Mouse (Mus musculus) lung, adult 10 weeks (tissue): ENCODE measurements around the gene Olfr159. TPM values are rescaled to one million over a fixed set of nuclear protein-coding genes. Genes with fewer than 3 reads are reported as not detected.

Source experiments
- polyA plus RNA-seq: library from polyadenylated mRNA; stranded (reverse); fragments of 350-450 nt; fragmentation: Illumina TruSeq; extraction: RNeasy Lipid Tissue Mini Kit (QIAGEN cat#74804); gene quantifications from one replicate; pipeline ENCODE4 v1.2.3, GENCODE M21; 2014; ENCODE audit warnings: low read depth, low replicate concordance; ENCODE audit not compliant: insufficient read depth

Gene Olfr159
- not detected for polyA plus RNA-seq

DNA sequence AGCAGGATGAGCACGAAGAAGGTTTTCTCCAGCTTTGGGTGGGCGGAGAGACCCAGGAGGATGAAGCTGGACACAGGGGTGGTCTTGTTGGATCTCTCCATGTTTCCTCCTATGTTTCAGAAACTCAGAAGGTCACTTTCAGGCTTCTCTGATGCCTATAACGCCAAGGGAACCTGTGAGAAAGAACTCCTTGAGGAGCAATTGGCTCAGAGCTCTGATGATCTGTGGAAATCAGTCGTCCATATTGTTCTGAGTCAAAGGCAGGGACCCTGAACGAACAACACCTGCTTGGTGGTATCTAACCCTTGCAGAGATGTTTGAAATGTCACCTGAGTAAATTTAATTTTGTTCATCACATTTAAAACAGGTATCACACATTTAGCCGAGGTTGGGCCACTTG is at the start of gene Olfr159:
Gene Olfr159, minus strand, starts transcription at position 101 of the 400 bp plus-strand sequence.

DNA sequence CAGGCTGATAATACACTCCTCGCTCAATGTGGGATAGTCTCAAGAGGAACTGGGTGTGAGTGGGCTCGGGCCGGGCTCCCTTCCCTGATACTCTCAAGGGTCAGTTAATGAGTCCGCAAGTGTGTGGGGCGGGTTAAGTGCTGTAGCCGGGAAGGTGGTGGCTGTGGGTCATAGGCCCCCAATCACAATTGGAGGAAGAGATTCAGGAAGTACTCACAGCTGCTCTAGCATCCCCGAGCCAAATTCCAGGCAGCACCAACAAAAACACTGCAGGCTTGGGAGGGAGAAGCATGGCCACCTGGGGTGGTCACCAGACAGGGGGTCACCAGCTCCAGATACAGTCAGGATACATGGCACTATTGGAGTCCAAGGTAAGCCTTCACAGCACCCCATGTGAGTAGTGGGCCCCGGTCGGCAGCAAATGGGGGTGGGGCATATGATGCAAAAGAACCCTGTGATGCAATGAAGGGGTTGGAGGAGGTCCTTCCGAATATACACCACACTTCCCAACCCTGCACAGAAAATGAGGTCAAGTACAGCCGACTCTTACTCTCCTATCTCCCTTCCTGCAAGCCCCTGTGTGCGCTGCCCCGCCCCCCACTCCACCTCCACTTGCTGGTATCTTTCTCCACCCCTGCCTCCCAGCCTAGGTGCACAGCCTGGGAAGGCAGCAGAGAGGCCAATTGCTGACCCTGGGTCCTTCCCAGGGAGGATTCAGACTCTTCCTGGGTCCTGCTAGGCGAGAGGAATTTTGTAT is 40.8 kb downstream of the Olfr159 start, which contains the start of gene Spaar:
Gene Spaar, plus strand, starts transcription at position 241 of the 757 bp plus-strand sequence.

DNA sequence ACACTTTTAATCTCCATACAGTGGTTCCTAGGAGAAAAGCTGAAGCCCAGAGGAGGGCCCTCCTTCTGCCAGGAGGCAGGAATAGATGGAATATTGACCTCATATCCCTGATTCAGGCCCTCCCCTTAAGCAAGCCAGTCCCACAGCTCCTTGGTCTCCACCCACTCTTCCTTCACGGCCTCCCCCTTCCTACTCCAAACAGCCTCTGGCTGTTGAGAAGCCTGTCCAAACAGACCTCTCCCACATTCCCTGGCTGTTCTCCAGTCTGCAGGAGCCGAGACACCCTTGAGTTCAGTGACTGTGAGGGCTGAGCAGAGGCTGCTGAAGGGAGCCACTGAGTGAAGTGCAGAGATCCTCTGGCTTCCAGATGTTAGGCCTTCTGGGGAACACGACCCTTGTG is 43.8 kb downstream of the Olfr159 start, which contains the start of gene Hrct1:
Gene Hrct1, plus strand, starts transcription at position 194 of the 400 bp plus-strand sequence.

Other genes with a start within 250 kb of the Olfr159 start
- 156 TPM for gene Tpm2, start 247.2 kb downstream of the Olfr159 start, polyA plus RNA-seq
- gene Creb3, start 208.7 kb downstream of the Olfr159 start, polyA plus RNA-seq = 49.2 TPM
- gene Tln1, start 208.3 kb downstream of the Olfr159 start, polyA plus RNA-seq = 47.0 TPM
- gene Rgp1, start 192.3 kb downstream of the Olfr159 start, polyA plus RNA-seq = 8.9 TPM
- 7.9 TPM for gene Gba2, start 192.1 kb downstream of the Olfr159 start, polyA plus RNA-seq
- gene Msmp, start 186.5 kb downstream of the Olfr159 start, polyA plus RNA-seq = not detected
- gene Npr2, start 139.1 kb downstream of the Olfr159 start, polyA plus RNA-seq = 36.3 TPM
- 4.8 TPM for gene Spag8, start 117.4 kb downstream of the Olfr159 start, polyA plus RNA-seq
- gene Hint2, start 114.5 kb downstream of the Olfr159 start, polyA plus RNA-seq = 96.7 TPM
- gene Tmem8b, start 102.0 kb downstream of the Olfr159 start, polyA plus RNA-seq = 2.8 TPM
- gene Fam221b, start 101.9 kb downstream of the Olfr159 start, polyA plus RNA-seq = 0.08 TPM
- not detected for gene Olfr70, start 70.2 kb downstream of the Olfr159 start, polyA plus RNA-seq
- gene Olfr71, start 60.8 kb downstream of the Olfr159 start, polyA plus RNA-seq = not detected
- gene Hrct1, start 43.8 kb downstream of the Olfr159 start, polyA plus RNA-seq = 12.3 TPM
- 4.6 TPM for gene Spaar, start 41.0 kb downstream of the Olfr159 start, polyA plus RNA-seq
- not detected for gene Olfr156, start 52.9 kb upstream of the Olfr159 start, polyA plus RNA-seq
- gene Olfr157, start 69.2 kb upstream of the Olfr159 start, polyA plus RNA-seq = not detected
- not detected for gene Olfr155, start 80.6 kb upstream of the Olfr159 start, polyA plus RNA-seq
- 20.6 TPM for gene Reck, start 104.5 kb upstream of the Olfr159 start, polyA plus RNA-seq
- 32.7 TPM for gene Glipr2, start 186.4 kb upstream of the Olfr159 start, polyA plus RNA-seq
- not detected for gene Ccin, start 212.5 kb upstream of the Olfr159 start, polyA plus RNA-seq
- 209 TPM for gene Clta, start 233.4 kb upstream of the Olfr159 start, polyA plus RNA-seq